Mouse (Mus musculus) MEL (cell line): Measurements from ENCODE around the gene Tlx3.

Experiments used
- BHLHE40 ChIP-seq: IDR thresholded peaks from 2 replicates; pipeline ENCODE4 v1.6.1; 2012; ENCODE audit warnings: low read depth, mild to moderate bottlenecking, inconsistent platforms, low read length, improper control_type of control experiment, borderline replicate concordance
- CTCF ChIP-seq, 3 experiments: IDR thresholded peaks in 2 of 3; conservative IDR thresholded peaks in 1 of 3; 2 replicates each; pipeline ENCODE4 v1.5.1; 2011 to 2012; ENCODE audit warnings: low read length in 3 of 3, low read depth in 2 of 3, mild to moderate bottlenecking in 2 of 3, improper control_type of control experiment in 1 of 3, inconsistent platforms in 1 of 3, mixed read lengths in 1 of 3, moderate library complexity in 1 of 3; ENCODE audit not compliant: control insufficient read depth in 1 of 3, insufficient read depth in 1 of 3, poor library complexity in 1 of 3, severe bottlenecking in 1 of 3
- E2F4 ChIP-seq: IDR thresholded peaks from 2 replicates; pipeline ENCODE4 v1.6.1; 2011; ENCODE audit warnings: low read depth, low read length, improper control_type of control experiment, borderline replicate concordance
- EP300 ChIP-seq, 2 experiments: IDR thresholded peaks; 2 replicates each; pipeline ENCODE4 v1.6.1; 2011; ENCODE audit warnings: improper control_type of control experiment in 2 of 2, low read length in 2 of 2, low read depth in 1 of 2, mild to moderate bottlenecking in 1 of 2
- GATA1 ChIP-seq: IDR thresholded peaks from 2 replicates; pipeline ENCODE4 v1.6.1; 2011; ENCODE audit warnings: low read depth, low read length, improper control_type of control experiment
- MAX ChIP-seq: IDR thresholded peaks from 2 replicates; pipeline ENCODE4 v1.6.1; 2011; ENCODE audit warnings: low read length, improper control_type of control experiment
- MEF2A ChIP-seq: IDR thresholded peaks from 2 replicates; pipeline ENCODE4 v1.6.1; 2014; ENCODE audit warnings: low read depth, mild to moderate bottlenecking, inconsistent platforms, low read length, improper control_type of control experiment; ENCODE audit not compliant: poor library complexity, insufficient replicate concordance, severe bottlenecking; ENCODE audit errors: extremely low read depth
- POLR2A ChIP-seq, 2 experiments: IDR thresholded peaks; 2 replicates each; pipeline ENCODE4 v1.6.1; 2011 to 2012; ENCODE audit warnings: low read length in 2 of 2, mild to moderate bottlenecking in 2 of 2, control low read depth in 1 of 2, improper control_type of control experiment in 1 of 2, low read depth in 1 of 2, moderate library complexity in 1 of 2; ENCODE audit not compliant: control insufficient read depth in 1 of 2, insufficient read depth in 1 of 2, poor library complexity in 1 of 2
- SIN3A ChIP-seq: IDR thresholded peaks from 2 replicates; pipeline ENCODE4 v1.6.1; 2012; ENCODE audit warnings: low read length, improper control_type of control experiment, inconsistent platforms
- TAL1 ChIP-seq: IDR thresholded peaks from 2 replicates; pipeline ENCODE4 v1.6.1; 2012; ENCODE audit warnings: mild to moderate bottlenecking, inconsistent platforms, low read length, moderate library complexity, mixed read lengths
- TBP ChIP-seq: IDR thresholded peaks from 2 replicates; pipeline ENCODE4 v1.8.0; 2011; ENCODE audit warnings: low read depth, low read length, improper control_type of control experiment
- UBTF ChIP-seq: IDR thresholded peaks from 2 replicates; pipeline ENCODE4 v1.6.1; 2012; ENCODE audit warnings: low read depth, mild to moderate bottlenecking, inconsistent platforms, low read length, improper control_type of control experiment, moderate library complexity, borderline replicate concordance; ENCODE audit not compliant: insufficient read depth
- USF2 ChIP-seq, 2 experiments: IDR thresholded peaks; 2 replicates each; pipeline ENCODE4 v1.6.1; 2011 to 2012; ENCODE audit warnings: improper control_type of control experiment in 2 of 2, low read length in 2 of 2, borderline replicate concordance in 1 of 2, inconsistent platforms in 1 of 2, low read depth in 1 of 2, mild to moderate bottlenecking in 1 of 2; ENCODE audit not compliant: insufficient read depth in 1 of 2
- ZC3H11A ChIP-seq: IDR thresholded peaks from 2 replicates; pipeline ENCODE4 v1.6.1; 2012; ENCODE audit warnings: low read depth, mild to moderate bottlenecking, inconsistent platforms, low read length, improper control_type of control experiment

DNA sequence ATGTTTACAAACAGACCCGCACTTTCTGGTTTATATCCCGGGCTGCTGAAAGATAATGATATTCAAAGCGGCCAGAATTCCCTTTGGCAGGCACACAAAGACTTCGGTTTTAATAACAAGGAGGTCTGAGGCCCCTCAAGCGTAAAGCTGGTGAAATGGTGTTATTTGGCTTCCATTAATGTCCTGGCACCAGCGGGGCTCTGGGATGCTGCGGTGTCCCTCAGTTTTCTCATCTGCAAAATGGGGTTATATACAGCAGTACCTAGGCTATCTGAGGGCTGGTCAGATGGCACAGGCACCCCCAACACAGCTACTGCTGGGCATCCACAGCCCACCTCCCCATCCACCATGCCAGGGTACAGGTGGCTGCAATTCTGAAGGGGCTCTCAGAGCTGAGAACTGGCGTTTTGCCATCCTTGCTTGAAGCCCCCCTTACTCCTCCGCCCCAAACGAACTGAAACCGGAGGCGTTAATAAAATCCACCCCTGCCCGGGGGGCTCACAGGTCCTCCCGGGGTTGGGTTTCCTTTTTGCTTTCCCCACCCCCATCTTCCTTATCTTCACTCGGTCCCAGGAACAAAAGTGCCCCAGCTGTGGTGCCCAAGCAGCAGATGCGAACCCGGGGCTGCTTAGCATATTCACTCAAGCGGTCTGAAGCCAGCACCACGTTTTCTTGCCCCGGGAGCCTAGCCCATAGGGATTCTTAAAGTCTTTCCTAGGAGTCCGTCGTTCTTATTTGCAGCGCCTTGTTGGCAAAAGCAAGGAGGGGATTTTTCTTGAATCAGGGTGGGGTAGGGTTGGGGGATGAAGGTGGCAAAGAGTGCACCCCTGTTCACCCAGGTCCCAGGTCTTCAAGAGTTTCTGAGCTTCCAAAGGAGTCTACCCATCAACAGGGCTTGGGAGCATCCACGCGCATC, 7.6 kb downstream of the Tlx3 start:
- TF ChIP-seq SIN3A, result no peak
- TF ChIP-seq ZC3H11A, result no peak
- no peak for TF ChIP-seq USF2 (IDR thresholded peaks at IDR 0.05; ENCODE audit: borderline replicate concordance in 1 of 2, insufficient read depth in 1 of 2, low read depth in 1 of 2, low read length in 2 of 2)
- no peak for TF ChIP-seq EP300 (IDR thresholded peaks at IDR 0.05; ENCODE audit: low read depth in 1 of 2, low read length in 2 of 2)
- no peak for TF ChIP-seq MEF2A
- TF ChIP-seq POLR2A (IDR thresholded peaks at IDR 0.05; ENCODE audit: control insufficient read depth in 1 of 2, insufficient read depth in 1 of 2, low read depth in 1 of 2, low read length in 2 of 2, poor library complexity in 1 of 2), result no peak
- TF ChIP-seq TAL1, result no peak
- TF ChIP-seq E2F4, result no peak
- no peak for TF ChIP-seq TBP
- no peak for TF ChIP-seq MAX
- TF ChIP-seq GATA1, result no peak
- TF ChIP-seq CTCF (IDR thresholded peaks at IDR 0.05 in 2 of 3, conservative IDR thresholded peaks at IDR 0.05 in 1 of 3; ENCODE audit: control insufficient read depth in 1 of 3, insufficient read depth in 1 of 3, low read depth in 2 of 3, low read length in 3 of 3, poor library complexity in 1 of 3, severe bottlenecking in 1 of 3), result no peak
- TF ChIP-seq BHLHE40, result no peak
- TF ChIP-seq UBTF, result no peak
